Mouse (Mus musculus) megakaryocyte, embryonic 14.5 days (primary cell): ENCODE data around the gene Yipf3.

Source experiments
- FLI1 ChIP-seq: IDR thresholded peaks from 2 replicates; pipeline ENCODE4 v1.6.1; 2012; ENCODE audit warnings: low read length, inconsistent platforms, mixed read lengths
- GATA1 ChIP-seq: IDR thresholded peaks from 3 replicates; pipeline ENCODE4 v1.6.1; 2012; ENCODE audit warnings: mixed read lengths, low read length, inconsistent platforms, borderline replicate concordance

- TF ChIP-seq GATA1 (no peak), FLI1 (no peak)
These were observed 6.2 kb downstream of the Yipf3 start for GRCm38 (mm10) chr17:46254106-46254505.
